Mouse (Mus musculus): ENCODE results near the gene Gm3259. TPM values are rescaled to one million over a fixed set of nuclear protein-coding genes. Genes with fewer than 3 reads are reported as not detected.

Gene Gm3259
- polyA plus RNA-seq (2017; shearing (Covaris generic)), result not detected

GRCm38 (mm10) chr5:95305611-95306010, at the start of gene Gm3259:
Gm3259 (plus strand) TSS chr5:95305911.

GRCm38 (mm10) chr5:95272668-95273067, 33.0 kb upstream of the Gm3259 start, which contains the start of gene Gm10424:
Gm10424 (minus strand) TSS chr5:95272768.

Other genes starting within 250 kb of the Gm3259 start
- gene Gm7942, start 199.0 kb upstream of the Gm3259 start, polyA plus RNA-seq (2017; shearing (Covaris generic)), result not detected
- gene Gm16513, start 123.3 kb upstream of the Gm3259 start, polyA plus RNA-seq (2017; shearing (Covaris generic)), result 0.65 TPM
- not detected for gene Gm10424, start 33.1 kb upstream of the Gm3259 start, polyA plus RNA-seq (2017; shearing (Covaris generic))
- not detected for gene D5Ertd577e, start 150.9 kb downstream of the Gm3259 start, polyA plus RNA-seq (2017; shearing (Covaris generic))
- not detected for gene Gm3286, start 204.8 kb downstream of the Gm3259 start, polyA plus RNA-seq (2017; shearing (Covaris generic))